Mouse (Mus musculus) hindbrain, postnatal 0 days (tissue): ENCODE data around the gene Gm12216. TPM values are rescaled to one million over a fixed set of nuclear protein-coding genes. Genes with fewer than 3 reads are reported as not detected.

Experiments used
- ATAC-seq: fragments of 200-750 bp; cut with Nextera tagmentation; 2 replicates; pipeline ENCODE4 v1.8.0; 2017; ENCODE audit warnings: mild to moderate bottlenecking, moderate TSS enrichment, moderate library complexity
- DNase-seq: peaks from one replicate; pipeline ENCODE4 v3.0.0-alpha.2; 2015; ENCODE audit warnings: low spot score
- H3K27ac ChIP-seq: fragments of 300-500 bp; sonication (generic); 2 replicates; pipeline ENCODE4 v1.5.1; 2014; ENCODE audit warnings: mild to moderate bottlenecking
- H3K27me3 ChIP-seq: fragments of 300-500 bp; sonication (generic); 2 replicates; pipeline ENCODE4 v1.6.1; 2014; ENCODE audit warnings: low read length, mixed read lengths; ENCODE audit not compliant: insufficient read depth
- H3K36me3 ChIP-seq: fragments of 300-500 bp; sonication (generic); 2 replicates; pipeline ENCODE4 v1.6.1; 2014; ENCODE audit warnings: low read length, mixed read lengths; ENCODE audit not compliant: insufficient read depth
- H3K4me1 ChIP-seq: fragments of 300-500 bp; sonication (generic); 2 replicates; pipeline ENCODE4 v1.6.1; 2014; ENCODE audit warnings: antibody characterized with exemption, low read length, mixed read lengths; ENCODE audit not compliant: insufficient read depth
- H3K4me2 ChIP-seq: fragments of 300-500 bp; sonication (generic); 2 replicates; pipeline ENCODE4 v1.6.1; 2014; ENCODE audit warnings: low read depth, mild to moderate bottlenecking, low read length, moderate library complexity, mixed read lengths
- H3K4me3 ChIP-seq: fragments of 300-500 bp; sonication (generic); 2 replicates; pipeline ENCODE4 v1.5.1; 2014; ENCODE audit warnings: low read length
- H3K9ac ChIP-seq: fragments of 300-500 bp; sonication (generic); replicated peaks from 2 replicates; pipeline ENCODE4 v1.6.1; 2014; ENCODE audit warnings: mild to moderate bottlenecking, low read length, moderate library complexity, mixed read lengths
- H3K9me3 ChIP-seq: fragments of 300-500 bp; sonication (generic); 2 replicates; pipeline ENCODE4 v1.6.1; 2016; ENCODE audit warnings: low read length, mixed read lengths
- CTCF ChIP-seq: IDR thresholded peaks from 2 replicates; pipeline ENCODE4 v1.5.1; 2016; ENCODE audit warnings: antibody characterized with exemption, control low read depth, low read depth
- WGBS: fragments of 180-500 bp; shearing (Covaris S2); extraction: QIAGEN DNeasy Blood & Tissue Kit; methylation state at CpG from one replicate; pipeline ENCODE4 v1.1.7; 2014; 5-methylcytosine and 5-hydroxymethylcytosine counted together
- polyA plus RNA-seq: library from polyadenylated mRNA; unstranded; fragments of >200 nt; fragmentation: Nextera tagmentation; extraction: Ambion mirVana; gene quantifications from 2 replicates; pipeline ENCODE4 v1.2.1, GENCODE M21; 2015
- total RNA-seq: library from RNA; depleted of rRNA; stranded (reverse); fragments of >200 nt; gene quantifications from 2 replicates; pipeline ENCODE4 v1.2.3, GENCODE M21; 2014

Gene Gm12216
- total and polyA plus RNA-seq, 2 experiments from 2014 or later: 1.2 TPM; not detected in 1

DNA sequence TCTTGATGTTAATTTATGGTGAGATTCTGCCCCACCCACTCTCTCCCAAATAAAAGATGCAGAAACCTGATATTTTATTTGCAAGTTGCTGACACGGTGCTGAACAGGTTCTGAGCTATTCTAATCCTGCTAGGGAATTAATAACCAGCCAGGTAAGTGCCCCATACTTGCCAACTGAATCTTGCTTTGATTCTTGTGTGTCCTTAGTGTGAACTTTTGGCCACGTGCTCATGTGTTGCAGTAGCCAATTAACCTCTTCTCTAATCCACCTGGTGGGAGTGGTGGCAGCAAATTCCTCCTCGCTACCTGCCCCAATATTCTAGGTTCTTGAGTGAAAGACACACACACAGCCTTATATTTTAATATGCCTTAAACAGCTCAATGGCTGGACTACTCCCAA lies 39.9 kb upstream of the Gm12216 start:
- H3K4me3 ChIP-seq: no peak overlapping the region
- no peak overlapping the region for H3K27ac ChIP-seq
- no peaks in the 10 kb centered on the region for H3K4me1 ChIP-seq
- WGBS: 75% methylated on average over 3 of the region's 3 CpGs
- DNase-seq (no peak), ATAC-seq (no peak)
- no peak for TF ChIP-seq CTCF
- H3K36me3 ChIP-seq: no peaks in the 10 kb centered on the region
- no peak overlapping the region for H3K9ac ChIP-seq
- no peaks in the 10 kb centered on the region for H3K27me3 ChIP-seq
- no peaks in the 10 kb centered on the region for H3K9me3 ChIP-seq
- H3K4me2 ChIP-seq: no peak overlapping the region

DNA sequence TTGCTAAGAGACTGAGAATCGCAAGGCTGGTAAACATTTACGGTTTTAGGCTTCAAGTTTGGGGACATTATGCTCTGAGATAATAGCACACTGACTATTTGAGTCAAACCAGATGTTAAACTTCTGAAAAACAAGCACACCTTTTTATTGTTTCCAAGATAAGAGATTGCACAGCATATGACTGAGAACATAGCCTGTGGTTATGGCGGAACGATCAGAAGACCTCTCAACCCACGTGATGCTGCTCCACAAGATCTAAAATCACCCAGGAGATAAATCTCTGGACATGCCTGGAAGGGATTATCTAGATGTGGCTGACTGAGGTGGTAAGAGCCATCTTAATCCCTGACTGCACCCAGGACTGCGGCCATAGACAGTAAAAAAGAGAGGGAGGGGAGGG lies 37.9 kb upstream of the Gm12216 start:
- DNase-seq (no peak), ATAC-seq (no peak)
- H3K4me3 ChIP-seq: no peak overlapping the region
- H3K36me3 ChIP-seq: no peaks in the 10 kb centered on the region
- H3K27me3 ChIP-seq: no peaks in the 10 kb centered on the region
- H3K9ac ChIP-seq: no peak overlapping the region
- H3K27ac ChIP-seq: no peak overlapping the region
- 75% methylated on average over 6 of the region's 6 CpGs for WGBS
- no peaks in the 10 kb centered on the region for H3K9me3 ChIP-seq
- no peak overlapping the region for H3K4me2 ChIP-seq
- TF ChIP-seq CTCF: no peak
- H3K4me1 ChIP-seq: peaks cover 3% of the 10 kb centered on the region; the same call in 1 of the 2 replicates

DNA sequence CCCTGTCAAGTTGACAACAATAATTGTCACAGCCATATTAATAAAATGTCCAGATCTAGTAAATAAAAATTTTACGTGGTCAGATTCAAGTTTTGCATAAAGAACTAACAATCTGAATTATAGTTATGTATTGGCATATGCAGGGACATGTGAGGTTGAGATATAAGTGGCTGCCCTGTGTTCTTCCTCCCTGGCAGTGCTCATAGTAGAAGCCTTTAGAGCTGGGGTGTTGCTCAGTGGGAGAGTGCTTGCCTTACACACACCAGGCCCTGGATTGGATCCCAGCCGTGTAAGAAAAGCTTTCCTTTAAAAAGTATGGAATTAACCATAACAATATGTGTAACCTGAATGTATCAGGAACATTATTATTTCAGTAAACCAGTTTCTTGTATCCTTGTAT lies 34.4 kb upstream of the Gm12216 start:
- WGBS: 73% methylated on average over 2 of the region's 2 CpGs
- Histone ChIP-seq H3K9me3 (no peaks in the 10 kb centered on the region), H3K4me3 (no peak overlapping the region), H3K9ac (no peak overlapping the region), H3K4me2 (no peak overlapping the region), H3K27ac (no peak overlapping the region), H3K4me1 (peaks cover 14% of the 10 kb centered on the region; the same call in 1 of the 2 replicates), H3K36me3 (no peaks in the 10 kb centered on the region), H3K27me3 (no peaks in the 10 kb centered on the region)
- DNase-seq: no peak
- no peak for TF ChIP-seq CTCF
- ATAC-seq: no peak

DNA sequence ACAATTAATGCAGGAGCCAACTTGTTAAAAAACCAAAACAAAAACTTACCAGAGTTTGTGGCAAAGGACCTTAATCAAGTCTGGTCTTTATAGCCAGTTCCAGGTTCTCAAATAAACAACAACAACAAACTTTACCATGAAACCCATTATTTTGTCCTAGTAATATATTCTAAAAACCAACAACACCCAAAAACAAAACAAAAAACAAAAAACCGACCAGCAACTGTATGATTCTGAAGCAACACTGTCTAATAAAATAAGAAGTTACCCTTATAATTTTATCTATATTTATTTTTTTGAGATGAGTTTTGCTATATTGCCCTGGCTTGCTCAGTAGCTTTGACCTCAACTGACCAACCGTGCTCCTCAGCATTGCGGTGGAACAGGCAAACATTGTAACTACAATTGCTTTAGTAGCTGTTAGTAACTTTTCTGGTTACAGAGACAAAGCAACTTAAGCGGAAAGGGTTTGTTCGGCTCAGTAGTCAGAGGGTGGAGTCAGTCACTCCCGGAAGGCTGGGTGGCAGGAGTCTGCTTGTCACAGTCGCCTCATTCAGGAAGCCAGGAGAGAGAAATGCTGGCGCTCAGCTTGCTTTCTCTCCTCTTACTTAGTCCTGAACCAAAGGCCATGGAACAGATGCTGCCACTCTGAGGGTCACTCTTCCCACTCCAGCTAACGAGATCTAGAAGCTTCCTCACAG lies 33.8 kb upstream of the Gm12216 start:
- 46% methylated on average over 9 of the region's 9 CpGs for WGBS
- TF ChIP-seq CTCF: no peak
- DNase-seq (no peak), ATAC-seq (no peak)
- Histone ChIP-seq H3K4me1 (peaks cover 14% of the 10 kb centered on the region; the same call in 1 of the 2 replicates), H3K9me3 (no peaks in the 10 kb centered on the region), H3K36me3 (no peaks in the 10 kb centered on the region), H3K27me3 (no peaks in the 10 kb centered on the region), H3K4me3 (no peak overlapping the region), H3K9ac (no peak overlapping the region), H3K4me2 (no peak overlapping the region), H3K27ac (no peak overlapping the region)

DNA sequence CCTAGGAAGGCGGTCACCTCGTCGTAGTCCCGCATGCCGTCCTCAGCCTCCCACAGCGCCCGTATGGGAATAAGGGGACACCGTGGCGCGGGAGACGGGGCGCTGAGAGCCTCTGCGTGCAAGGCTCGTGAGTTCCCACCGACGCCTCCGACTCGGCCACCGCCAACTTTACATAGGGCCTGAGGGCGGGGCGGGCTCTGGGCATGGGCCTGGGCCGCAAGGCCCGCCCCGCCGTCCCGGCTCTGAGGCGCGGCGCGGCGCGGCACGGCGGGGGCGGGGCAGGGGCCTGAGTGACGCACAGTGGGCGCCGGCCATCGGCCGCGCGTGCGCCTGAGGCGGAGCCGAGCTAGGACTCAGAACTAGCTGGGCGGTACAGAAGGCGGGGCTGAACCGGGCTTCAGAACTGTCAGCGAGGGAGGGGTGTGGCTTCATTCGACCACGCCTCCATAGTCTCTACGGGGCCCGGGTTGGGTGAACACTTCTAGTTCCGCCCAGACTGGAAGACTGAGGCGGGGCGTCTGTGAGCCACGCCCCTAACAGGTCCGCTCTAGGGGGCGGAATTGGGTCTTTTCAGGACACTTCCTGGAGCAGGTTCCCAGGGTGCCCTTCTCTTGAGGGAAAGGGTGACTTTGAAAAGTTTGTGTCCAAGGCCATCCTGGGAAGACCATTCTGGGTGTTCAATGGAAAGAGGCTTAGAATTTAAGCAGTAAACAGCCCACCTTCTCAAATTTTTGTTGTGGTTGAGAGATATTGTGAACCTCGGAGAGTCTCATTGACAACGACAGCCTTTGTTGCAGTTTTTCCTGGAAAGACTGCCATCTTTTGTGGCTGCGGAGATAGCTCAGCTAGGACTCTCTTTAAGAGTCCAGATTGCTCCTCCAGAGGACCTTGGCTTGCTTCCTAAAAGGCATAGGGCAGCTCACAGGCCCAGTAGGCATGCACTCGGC lies 32.7 kb upstream of the Gm12216 start, which contains the start of gene Slc22a5:
TSS of gene Slc22a5 (minus strand) at position 156 of the 947 bp plus-strand sequence.
- Histone ChIP-seq H3K27ac (peak within 1 kb of the TSS; percentile 72), H3K4me3 (peak within 1 kb of the TSS; percentile 62), H3K27me3 (no peaks in the 10 kb centered on the region), H3K36me3 (no peaks in the 10 kb centered on the region), H3K4me1 (peaks cover 14% of the 10 kb centered on the region; the same call in 1 of the 2 replicates), H3K9me3 (no peaks in the 10 kb centered on the region), H3K9ac (peak within 1 kb of the TSS; percentile 54), H3K4me2 (peak within 1 kb of the TSS; percentile 68)
- 2% methylated on average over 59 of the region's 63 CpGs for WGBS
- DNase-seq: peak; percentile 99
- TF ChIP-seq CTCF: peak; percentile 41
- peak; percentile 99 for ATAC-seq

DNA sequence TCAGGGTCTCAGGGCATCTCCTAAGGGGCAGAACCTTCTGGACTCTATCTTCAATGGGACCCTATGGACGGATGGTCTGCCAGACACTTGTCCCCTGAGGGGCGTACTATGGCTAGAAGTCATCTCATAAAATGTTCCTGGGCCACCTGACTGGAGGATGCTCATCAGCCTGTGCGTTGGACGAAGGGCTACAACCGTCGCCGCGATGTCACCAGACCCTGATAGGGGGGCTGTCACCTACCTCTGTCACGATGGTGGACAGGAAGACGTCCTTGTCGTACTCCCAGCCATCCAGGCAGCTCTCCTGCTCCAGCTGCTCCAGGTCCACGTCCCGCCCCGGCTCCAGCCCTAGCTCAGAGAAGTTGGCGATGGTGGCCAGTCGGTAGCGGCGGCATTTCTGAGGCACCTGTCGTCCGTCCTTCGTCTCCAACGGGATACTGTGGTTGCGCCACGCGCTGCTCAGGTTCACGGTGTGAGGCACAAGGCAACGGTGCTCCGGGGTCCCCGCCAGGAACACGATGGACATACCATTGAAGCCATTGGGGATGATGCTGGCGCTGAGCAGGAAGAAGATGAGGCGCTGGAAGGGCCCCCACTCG lies 31.9 kb upstream of the Gm12216 start:
- ATAC-seq (no peak), DNase-seq (no peak)
- TF ChIP-seq CTCF: no peak
- Histone ChIP-seq H3K4me1 (peaks cover 14% of the 10 kb centered on the region; the same call in 1 of the 2 replicates), H3K9ac (peak overlapping the region; percentile 54), H3K27me3 (no peaks in the 10 kb centered on the region), H3K36me3 (no peaks in the 10 kb centered on the region), H3K4me3 (peak overlapping the region; percentile 62), H3K27ac (peak overlapping the region; percentile 64), H3K9me3 (no peaks in the 10 kb centered on the region), H3K4me2 (peak overlapping the region; percentile 68)
- WGBS: 2% methylated on average over 33 of the region's 33 CpGs
